Mouse (Mus musculus): Measurements from ENCODE around the gene Jak3. TPM values are rescaled to one million over a fixed set of nuclear protein-coding genes. Genes with fewer than 3 reads are reported as not detected.

The Jak3 gene
- polyA plus RNA-seq, 2 experiments: 3.0 to 3.8 TPM

GRCm38 (mm10) chr8:71633981-71634667 is 42.0 kb upstream of the Jak3 start:
- H3K27me3 ChIP-seq (ENCODE audit: control insufficient read depth, insufficient read depth, low read length): peaks cover 27% of the 10 kb centered on the region
- H3K9me3 ChIP-seq (ENCODE audit: control insufficient read depth, low read length): no peaks in the 10 kb centered on the region
- WGBS (ENCODE audit: insufficient replicate concordance): 2% methylated on average over 26 of the region's 26 CpGs
- DNase-seq (ENCODE audit: low read depth in 3 of 3, low spot score in 3 of 3) (peak in 1 of 3 experiments; percentile 66), ATAC-seq (ENCODE audit: insufficient read depth) (peak; percentile 61)
- no peaks in the 10 kb centered on the region for H3K36me3 ChIP-seq (replicated peaks; ENCODE audit: control insufficient read depth, insufficient read depth, low read depth)
- no peak overlapping the region for H3K27ac ChIP-seq
- no peak overlapping the region for H3K9ac ChIP-seq (replicated peaks)
- H3K4me2 ChIP-seq (ENCODE audit: low read depth): peak overlapping the region; percentile 13; the same call in 1 of the 2 replicates
- TF ChIP-seq CTCF (IDR thresholded peaks at IDR 0.05; ENCODE audit: low read depth) (no peak), EP300 (IDR thresholded peaks at IDR 0.05; ENCODE audit: low read depth) (no peak)
- no peak overlapping the region for H3K4me3 ChIP-seq (ENCODE audit: insufficient read depth in 1 of 2, low read depth in 2 of 2, low read length in 2 of 2)
- peaks cover 7% of the 10 kb centered on the region in 2 experiments; a peak in 3 of 4 replicates for H3K4me1 ChIP-seq (replicated peaks; ENCODE audit: control insufficient read depth in 2 of 2, insufficient read depth in 2 of 2, low read length in 1 of 2)

GRCm38 (mm10) chr8:71637149-71638095 is 38.7 kb upstream of the Jak3 start:
- 65% methylated on average over 8 of the region's 8 CpGs for WGBS (ENCODE audit: insufficient replicate concordance)

GRCm38 (mm10) chr8:71638321-71638720 is 37.8 kb upstream of the Jak3 start:
- 57% methylated on average over 6 of the region's 6 CpGs for WGBS (ENCODE audit: insufficient replicate concordance)
- no peak for ATAC-seq (ENCODE audit: insufficient read depth)
- Histone ChIP-seq H3K36me3 (replicated peaks; ENCODE audit: control insufficient read depth, insufficient read depth, low read depth) (no peaks in the 10 kb centered on the region), H3K4me2 (ENCODE audit: low read depth) (no peak overlapping the region), H3K27me3 (ENCODE audit: control insufficient read depth, insufficient read depth, low read length) (peaks cover 8% of the 10 kb centered on the region), H3K9me3 (ENCODE audit: control insufficient read depth, low read length) (no peaks in the 10 kb centered on the region), H3K9ac (replicated peaks) (no peak overlapping the region), H3K4me3 (ENCODE audit: insufficient read depth in 1 of 2, low read depth in 2 of 2, low read length in 2 of 2) (no peak overlapping the region), H3K4me1 (replicated peaks; ENCODE audit: control insufficient read depth in 2 of 2, insufficient read depth in 2 of 2, low read length in 1 of 2) (peaks cover 0 to 2% of the 10 kb centered on the region in 2 experiments; a peak in 2 of 4 replicates), H3K27ac (no peak overlapping the region)
- no peak for DNase-seq (ENCODE audit: low read depth in 3 of 3, low spot score in 3 of 3)
- TF ChIP-seq EP300 (IDR thresholded peaks at IDR 0.05; ENCODE audit: low read depth) (no peak), CTCF (IDR thresholded peaks at IDR 0.05; ENCODE audit: low read depth) (no peak)

More at GRCm38 (mm10) chr8:71637149-71638095, 38.7 kb upstream of the Jak3 start:
- peaks cover 0 to 2% of the 10 kb centered on the region in 2 experiments; a peak in 2 of 4 replicates for H3K4me1 ChIP-seq (replicated peaks; ENCODE audit: control insufficient read depth in 2 of 2, insufficient read depth in 2 of 2, low read length in 1 of 2)
- no peaks in the 10 kb centered on the region for H3K36me3 ChIP-seq (replicated peaks; ENCODE audit: control insufficient read depth, insufficient read depth, low read depth)
- ATAC-seq (ENCODE audit: insufficient read depth) (no peak), DNase-seq (ENCODE audit: low read depth in 3 of 3, low spot score in 3 of 3) (no peak)
- H3K4me3 ChIP-seq (ENCODE audit: insufficient read depth in 1 of 2, low read depth in 2 of 2, low read length in 2 of 2): no peak overlapping the region
- no peaks in the 10 kb centered on the region for H3K9me3 ChIP-seq (ENCODE audit: control insufficient read depth, low read length)
- H3K27ac ChIP-seq: no peak overlapping the region
- TF ChIP-seq EP300 (IDR thresholded peaks at IDR 0.05; ENCODE audit: low read depth): no peak
- no peak for TF ChIP-seq CTCF (IDR thresholded peaks at IDR 0.05; ENCODE audit: low read depth)
- H3K4me2 ChIP-seq (ENCODE audit: low read depth): no peak overlapping the region
- H3K27me3 ChIP-seq (ENCODE audit: control insufficient read depth, insufficient read depth, low read length): peaks cover 13% of the 10 kb centered on the region
- H3K9ac ChIP-seq (replicated peaks): no peak overlapping the region

- TF ChIP-seq CTCF (IDR thresholded peaks at IDR 0.05; ENCODE audit: low read depth) (no peak), EP300 (IDR thresholded peaks at IDR 0.05; ENCODE audit: low read depth) (0 out of 2 replicates have a peak, but pooled peaks have one; percentile 20)
- ATAC-seq (ENCODE audit: insufficient read depth) (no peak), DNase-seq (ENCODE audit: low read depth in 3 of 3, low spot score in 3 of 3) (no peak)
- Histone ChIP-seq H3K4me2 (ENCODE audit: low read depth) (no peak overlapping the region), H3K27me3 (ENCODE audit: control insufficient read depth, insufficient read depth, low read length) (no peaks in the 10 kb centered on the region; the same call in 1 of the 2 replicates), H3K4me3 (ENCODE audit: insufficient read depth in 1 of 2, low read depth in 2 of 2, low read length in 2 of 2) (no peak overlapping the region), H3K9me3 (ENCODE audit: control insufficient read depth, low read length) (no peaks in the 10 kb centered on the region), H3K36me3 (replicated peaks; ENCODE audit: control insufficient read depth, insufficient read depth, low read depth) (no peaks in the 10 kb centered on the region), H3K27ac (no peak overlapping the region), H3K9ac (replicated peaks) (no peak overlapping the region), H3K4me1 (replicated peaks; ENCODE audit: control insufficient read depth in 2 of 2, insufficient read depth in 2 of 2, low read length in 1 of 2) (peaks cover 0 to 2% of the 10 kb centered on the region in 2 experiments; a peak in 2 of 4 replicates)
- 43% methylated on average over 4 of the region's 4 CpGs for WGBS (ENCODE audit: insufficient replicate concordance)
Observed at GRCm38 (mm10) chr8:71639318-71639717, 36.8 kb upstream of the Jak3 start.

- 60% methylated on average over 9 of the region's 9 CpGs for WGBS (ENCODE audit: insufficient replicate concordance)
- H3K4me1 ChIP-seq (replicated peaks; ENCODE audit: control insufficient read depth in 2 of 2, insufficient read depth in 2 of 2, low read length in 1 of 2): no peaks in the 10 kb centered on the region
- no peak for ATAC-seq (ENCODE audit: insufficient read depth)
Observed at GRCm38 (mm10) chr8:71645510-71645909, 30.6 kb upstream of the Jak3 start.

More at GRCm38 (mm10) chr8:71645510-71645909, 30.6 kb upstream of the Jak3 start:
- no peak overlapping the region for H3K4me2 ChIP-seq (ENCODE audit: low read depth)
- no peaks in the 10 kb centered on the region for H3K36me3 ChIP-seq (replicated peaks; ENCODE audit: control insufficient read depth, insufficient read depth, low read depth)
- DNase-seq (ENCODE audit: low read depth in 3 of 3, low spot score in 3 of 3): no peak
- H3K27ac ChIP-seq: no peak overlapping the region
- H3K27me3 ChIP-seq (ENCODE audit: control insufficient read depth, insufficient read depth, low read length): no peaks in the 10 kb centered on the region
- H3K9ac ChIP-seq (replicated peaks): no peak overlapping the region
- no peak overlapping the region for H3K4me3 ChIP-seq (ENCODE audit: insufficient read depth in 1 of 2, low read depth in 2 of 2, low read length in 2 of 2)
- H3K9me3 ChIP-seq (ENCODE audit: control insufficient read depth, low read length): no peaks in the 10 kb centered on the region
- TF ChIP-seq CTCF (IDR thresholded peaks at IDR 0.05; ENCODE audit: low read depth): no peak
- TF ChIP-seq EP300 (IDR thresholded peaks at IDR 0.05; ENCODE audit: low read depth): no peak
